Mouse (Mus musculus): ENCODE measurements around the gene Fbxo40.

Gene Fbxo40

GRCm38 (mm10) chr16:36947646-36948197, 42.5 kb downstream of the Fbxo40 start:
- DNase-seq (ENCODE audit: low spot score in 2 of 2): no peak

GRCm38 (mm10) chr16:36946459-36947159, 43.7 kb downstream of the Fbxo40 start:
- DNase-seq (ENCODE audit: low spot score in 2 of 2): peak in 1 of 2 experiments; percentile 52

GRCm38 (mm10) chr16:36944895-36945424, 45.3 kb downstream of the Fbxo40 start:
- peak in 1 of 2 experiments; percentile 48 for DNase-seq (ENCODE audit: low spot score in 2 of 2)

GRCm38 (mm10) chr16:36943591-36943990, 46.7 kb downstream of the Fbxo40 start:
- DNase-seq (ENCODE audit: low spot score in 2 of 2): no peak

DNA sequence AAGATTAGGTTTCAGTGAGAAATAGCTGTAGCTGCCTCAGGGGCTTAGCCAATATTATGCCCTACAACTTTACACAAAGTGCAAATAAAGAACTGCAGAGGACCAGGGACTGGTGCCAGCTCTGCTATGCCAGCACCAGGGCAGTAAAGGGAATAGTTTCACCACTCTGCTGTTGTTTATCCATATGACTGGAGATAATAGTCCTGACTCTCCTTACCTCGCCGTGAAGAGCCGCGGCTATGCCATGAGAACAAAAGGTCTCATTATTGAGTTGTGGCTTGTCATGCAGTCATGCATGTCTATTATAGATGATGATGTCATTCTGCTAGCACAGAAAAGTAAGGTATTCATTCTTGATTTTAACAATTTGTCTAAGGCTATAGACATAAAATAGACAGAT, 48.4 kb downstream of the Fbxo40 start:
- DNase-seq (ENCODE audit: low spot score in 2 of 2): no peak

GRCm38 (mm10) chr16:36941137-36941727, 49.0 kb downstream of the Fbxo40 start:
- DNase-seq (ENCODE audit: low spot score in 2 of 2): no peak

DNA sequence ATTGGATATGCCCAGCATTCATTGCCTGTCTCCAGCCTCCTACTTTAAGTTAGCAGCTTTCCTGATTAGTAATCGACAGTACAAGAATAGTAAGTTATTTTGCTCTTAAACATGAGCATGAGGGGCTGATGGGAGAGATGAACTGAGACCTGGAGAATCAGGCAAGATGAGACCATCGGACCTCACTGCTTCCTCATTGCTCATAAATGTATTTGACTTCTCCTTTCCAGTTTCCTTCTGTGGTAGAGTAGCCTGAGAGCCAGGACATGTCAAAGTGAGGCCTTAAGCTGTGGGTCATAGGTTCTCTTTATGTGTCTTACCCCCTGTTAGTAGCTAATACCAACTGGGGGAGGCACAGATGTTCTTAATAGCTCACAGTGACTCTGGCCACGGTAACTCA, 54.5 kb downstream of the Fbxo40 start:
- peak in 1 of 2 experiments; percentile 58 for DNase-seq (ENCODE audit: low spot score in 2 of 2)

DNA sequence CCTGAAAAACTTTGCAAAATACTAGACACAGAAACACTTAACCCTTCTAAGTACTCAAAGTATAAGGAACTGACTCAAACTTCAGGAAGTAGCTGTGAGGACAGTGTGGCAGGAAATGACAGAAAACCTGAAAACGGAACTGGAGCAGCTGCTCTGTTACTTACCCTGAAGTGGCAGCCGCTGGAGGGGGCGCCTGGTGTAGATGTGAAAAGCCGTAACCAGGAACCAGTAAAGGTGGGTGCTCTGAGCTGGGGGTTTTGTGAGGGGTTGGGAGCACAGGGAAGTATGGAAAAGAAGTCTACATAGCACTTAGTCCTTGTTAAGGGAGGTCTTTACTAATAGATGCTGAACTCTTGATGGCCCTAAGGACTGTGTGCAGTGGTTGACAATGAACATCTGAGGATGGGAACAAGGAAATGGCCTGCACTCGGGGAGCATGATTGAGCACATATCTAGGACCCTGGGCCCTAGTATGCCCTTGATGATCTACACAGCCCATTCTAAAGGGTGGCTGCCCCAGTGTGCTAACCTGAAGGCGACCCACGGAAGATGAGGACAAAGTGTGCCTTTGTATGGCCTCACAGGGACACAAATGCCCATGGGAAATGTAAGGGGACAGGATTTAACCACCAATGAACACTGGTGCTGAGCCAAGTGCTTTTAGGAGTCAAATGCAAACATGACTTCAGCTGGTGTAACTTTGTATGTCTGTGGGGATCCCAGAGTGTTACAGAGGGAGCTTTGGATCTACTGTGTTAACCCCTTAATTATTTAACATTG, 55.2 kb downstream of the Fbxo40 start, which contains the start of gene Hcls1:
TSS of gene Hcls1 (plus strand) at position 143 of the 780 bp plus-strand sequence.
- peak; percentile 66 to 84 for DNase-seq (ENCODE audit: low spot score in 2 of 2)

DNA sequence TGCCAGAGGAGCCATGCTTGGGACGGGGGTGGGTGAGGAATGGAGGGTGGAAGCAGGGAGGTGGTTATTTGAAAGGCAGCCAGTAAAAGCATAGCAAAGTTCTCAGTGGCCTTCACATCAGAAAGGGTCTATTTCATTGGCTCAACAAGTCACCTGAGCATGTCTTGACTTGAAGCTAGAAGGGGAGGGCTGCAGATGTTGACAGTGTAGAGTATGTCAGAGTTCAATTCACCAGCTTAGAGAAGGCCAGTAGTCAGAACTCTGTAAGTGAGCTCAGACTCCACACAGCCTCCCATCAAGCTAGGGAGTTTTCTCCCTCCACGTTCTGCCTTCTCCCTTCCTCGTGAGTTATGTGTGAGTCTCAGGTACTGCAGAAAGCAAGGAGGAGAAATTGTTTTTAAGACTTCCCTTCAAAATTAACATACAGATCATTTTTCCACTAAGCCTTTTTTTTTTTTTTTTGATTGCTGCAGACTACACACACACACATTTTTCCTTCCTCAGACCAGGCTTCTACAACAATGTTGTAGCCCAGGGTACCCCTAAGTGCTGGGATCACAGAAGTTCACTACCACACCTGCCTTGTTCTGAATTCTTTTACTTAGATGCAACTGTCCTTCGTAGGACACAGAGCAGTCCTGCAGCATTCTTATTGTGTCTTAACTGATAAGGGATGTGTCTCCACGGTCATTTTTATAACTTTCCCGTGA, 56.0 kb downstream of the Fbxo40 start:
- peak in 1 of 2 experiments; percentile 65 for DNase-seq (ENCODE audit: low spot score in 2 of 2)

GRCm38 (mm10) chr16:36932546-36932945, 57.7 kb downstream of the Fbxo40 start:
- peak in 1 of 2 experiments; percentile 55 for DNase-seq (ENCODE audit: low spot score in 2 of 2)

GRCm38 (mm10) chr16:36931976-36932375, 58.3 kb downstream of the Fbxo40 start:
- peak in 1 of 2 experiments; percentile 49 for DNase-seq (ENCODE audit: low spot score in 2 of 2)

DNA sequence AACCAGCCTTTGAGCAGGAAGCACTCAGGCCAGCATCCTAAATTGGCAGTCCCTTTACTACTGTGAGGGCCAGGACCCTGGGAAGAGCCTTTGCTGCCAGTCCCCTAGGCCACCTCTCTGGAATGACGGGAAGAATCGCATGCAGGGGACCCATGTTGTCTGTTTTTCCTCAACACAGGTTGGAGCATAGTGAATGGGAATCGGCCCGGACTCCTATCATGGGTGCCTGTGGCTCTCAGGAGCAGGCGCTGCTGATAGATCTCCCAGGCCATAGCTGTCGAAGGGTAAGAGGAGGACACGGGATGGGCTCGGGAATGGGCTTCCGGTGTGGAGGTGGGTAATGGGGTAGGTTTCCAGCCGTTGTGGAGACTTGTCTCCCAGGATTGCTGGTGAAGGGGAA, 58.9 kb downstream of the Fbxo40 start:
- DNase-seq (ENCODE audit: low spot score in 2 of 2): peak in 1 of 2 experiments; percentile 59

DNA sequence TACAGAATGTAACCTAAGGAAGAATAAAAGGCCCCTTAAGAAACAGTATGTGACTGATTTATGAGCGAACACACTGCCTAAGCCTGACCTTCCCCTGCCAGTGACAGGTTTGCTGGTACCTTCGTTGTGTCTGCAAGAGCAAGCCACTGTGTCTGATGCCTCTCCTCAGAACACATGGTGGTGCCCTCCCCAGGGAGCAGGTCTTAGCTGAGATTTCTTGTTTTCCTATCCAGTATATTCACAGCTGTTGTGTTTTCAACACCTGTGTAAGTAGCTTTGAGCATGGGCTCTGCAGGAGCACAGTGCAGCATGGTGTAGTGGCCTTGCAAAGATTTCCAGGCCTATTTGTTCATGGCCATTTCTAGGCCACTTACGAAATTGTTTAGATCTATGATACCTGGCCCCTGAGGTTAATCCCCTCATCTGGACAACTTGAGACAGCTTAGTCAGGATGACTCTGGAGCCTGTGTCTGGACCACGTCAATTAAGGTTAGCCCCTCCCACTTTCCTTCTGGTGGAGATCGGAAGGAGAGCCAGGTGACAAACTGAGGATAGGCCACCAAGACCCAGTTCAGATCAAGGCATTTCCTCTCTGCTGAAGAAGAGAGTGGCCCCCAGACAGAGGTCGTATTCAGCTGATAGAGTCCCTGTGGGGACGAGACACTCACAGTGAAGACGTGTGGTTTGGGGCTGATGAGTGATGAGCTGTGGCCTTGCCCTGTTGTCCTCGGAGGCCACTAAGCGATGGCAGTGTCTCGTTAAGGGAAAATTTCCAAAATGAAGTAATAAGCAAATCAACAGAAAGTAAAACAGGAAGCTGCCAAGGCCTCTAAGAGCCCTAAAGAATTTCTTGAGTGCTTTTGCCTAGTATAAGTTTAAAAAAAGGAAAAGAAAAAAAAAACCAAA, 59.8 kb downstream of the Fbxo40 start:
- DNase-seq (ENCODE audit: low spot score in 2 of 2): peak in 1 of 2 experiments; percentile 55

DNA sequence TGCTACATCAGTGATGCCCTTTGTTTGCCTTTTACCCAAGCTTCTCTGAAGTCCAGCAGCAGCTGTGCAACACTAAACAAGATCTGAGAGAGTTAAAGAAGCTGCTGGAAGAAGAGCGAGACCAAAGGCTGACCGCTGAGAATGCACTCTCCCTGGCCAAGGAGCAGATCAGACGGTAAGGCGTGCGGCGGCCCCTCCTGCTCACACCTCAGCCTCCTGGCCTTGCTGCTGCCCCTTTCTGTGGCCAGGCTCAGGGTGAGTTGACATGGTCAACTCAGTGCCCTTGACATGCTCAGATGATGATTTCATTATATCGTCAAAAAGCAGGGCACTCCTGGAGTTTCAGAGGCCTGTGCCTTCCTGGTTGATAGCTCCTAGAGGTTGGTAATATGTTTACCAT, 61.1 kb downstream of the Fbxo40 start:
- no peak for DNase-seq (ENCODE audit: low spot score in 2 of 2)

- no peak for DNase-seq (ENCODE audit: low spot score in 2 of 2)
Measured at GRCm38 (mm10) chr16:36928106-36928500, 62.2 kb downstream of the Fbxo40 start.

GRCm38 (mm10) chr16:36927495-36928105, 62.7 kb downstream of the Fbxo40 start:
- no peak for DNase-seq (ENCODE audit: low spot score in 2 of 2)

- no peak for DNase-seq (ENCODE audit: low spot score in 2 of 2)
Measured at GRCm38 (mm10) chr16:36926514-36927447, 63.5 kb downstream of the Fbxo40 start.

DNA sequence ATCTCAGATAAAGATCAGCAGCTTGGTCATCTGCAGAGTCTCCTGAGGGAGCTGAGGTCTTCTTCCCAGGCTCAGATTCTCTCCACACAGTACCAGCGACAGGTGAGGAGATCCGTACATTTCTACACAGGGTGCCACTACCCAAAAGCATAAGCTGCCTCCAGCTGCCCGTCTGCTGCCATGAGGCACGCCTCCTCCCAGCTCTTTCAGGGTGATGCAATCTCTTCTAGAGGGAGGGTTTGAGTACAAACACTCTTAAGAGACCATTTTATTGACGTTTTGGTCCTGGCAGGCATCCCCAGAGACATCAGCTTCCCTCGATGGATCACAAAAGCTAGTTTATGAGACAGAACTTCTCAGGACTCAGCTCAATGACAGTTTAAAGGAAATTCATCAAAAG, 64.5 kb downstream of the Fbxo40 start:
- DNase-seq (ENCODE audit: low spot score in 2 of 2): no peak

DNA sequence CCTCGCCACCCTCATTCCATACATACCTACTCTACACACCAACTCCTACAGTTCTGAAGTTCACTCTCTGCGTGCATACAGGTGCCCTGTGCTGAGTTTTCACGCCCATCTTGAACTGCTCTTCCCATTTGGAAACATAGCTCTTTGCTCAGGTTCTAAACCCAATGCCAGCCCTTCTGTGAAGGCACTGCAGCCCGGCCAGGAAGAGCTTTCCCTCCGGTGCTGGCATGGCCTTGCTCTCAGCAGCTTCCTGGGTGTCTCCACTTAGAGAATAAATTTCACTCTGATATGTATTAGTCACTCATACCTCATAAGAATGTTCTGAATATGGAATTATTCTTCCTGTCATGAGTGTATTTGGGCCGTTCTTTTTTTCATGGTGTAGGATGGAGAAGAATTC, 64.9 kb downstream of the Fbxo40 start:
- no peak for DNase-seq (ENCODE audit: low spot score in 2 of 2)
